Mouse (Mus musculus): ENCODE data around the gene Scn5a. TPM values are rescaled to one million over a fixed set of nuclear protein-coding genes. Genes with fewer than 3 reads are reported as not detected.

Gene Scn5a
- total and polyA plus RNA-seq, 3 experiments = 101 to 173 (median 161) TPM

DNA sequence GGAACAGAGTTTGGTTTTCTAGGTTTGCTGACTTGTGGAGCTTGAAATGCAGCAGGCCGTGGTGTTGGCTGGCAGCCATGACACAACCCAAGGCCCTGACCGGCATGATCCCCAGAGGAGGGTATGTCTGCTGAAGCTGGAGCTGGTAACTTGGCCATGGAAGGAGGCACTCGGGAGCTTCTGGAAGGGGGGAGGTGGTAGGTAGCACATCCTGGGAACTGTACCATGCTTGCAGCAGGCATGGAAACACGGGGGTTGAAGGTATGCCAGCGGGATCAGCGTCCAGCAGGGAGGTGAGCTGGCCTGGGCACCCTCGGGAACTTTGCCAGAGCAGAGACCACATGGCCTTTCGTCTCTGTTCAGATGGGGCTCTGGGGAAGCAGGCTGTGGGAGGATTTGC is 55.5 kb downstream of the Scn5a start:
- H3K79me2 ChIP-seq (replicated peaks; ENCODE audit: control insufficient read depth, insufficient read depth, low read length) = no peaks in the 10 kb centered on the region
- 48% methylated on average over 8 of the region's 8 CpGs for WGBS
- no peaks in the 10 kb centered on the region for H3K36me3 ChIP-seq (ENCODE audit: control insufficient read depth, insufficient read depth, low read length)
- intact Hi-C loops (cut with DNase I) = no loop called here
- no peak overlapping the region for H3K27ac ChIP-seq
- H3K9ac ChIP-seq (ENCODE audit: low read depth, low read length) = no peak overlapping the region
- H3K4me1 ChIP-seq (ENCODE audit: control insufficient read depth, insufficient read depth, low read length) = no peaks in the 10 kb centered on the region
- no peaks in the 10 kb centered on the region for H3K27me3 ChIP-seq (ENCODE audit: control insufficient read depth, insufficient read depth, low read length)
- TF ChIP-seq POLR2A (IDR thresholded peaks at IDR 0.05; ENCODE audit: insufficient read depth, low read depth, low read length) = no peak
- no peak for TF ChIP-seq EP300 (IDR thresholded peaks at IDR 0.05; ENCODE audit: insufficient read depth, low read depth, low read length)
- TF ChIP-seq CTCF (IDR thresholded peaks at IDR 0.05) = no peak
- H3K4me3 ChIP-seq = no peak overlapping the region
- DNase-seq = peak; percentile 55 to 73

DNA sequence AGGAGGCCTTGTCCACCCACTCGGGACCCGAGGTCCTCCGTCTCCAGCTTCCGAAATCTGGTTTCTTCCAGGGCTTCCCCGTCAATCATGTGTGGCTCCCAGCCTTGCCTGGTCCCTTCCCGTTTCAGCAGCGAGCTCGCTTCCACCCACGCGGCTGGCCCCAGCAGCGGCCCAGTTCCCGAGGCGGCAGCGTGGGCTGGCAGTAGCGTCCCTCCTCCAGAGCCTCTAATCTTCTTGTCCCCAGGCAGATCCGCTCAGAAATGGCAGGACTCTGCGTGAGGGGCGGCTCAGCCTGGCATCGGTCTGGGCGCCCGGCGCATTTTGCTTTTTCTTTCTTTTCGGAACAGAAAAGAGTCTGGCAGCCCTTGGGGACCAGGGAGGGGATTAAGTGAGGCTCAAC is 59.7 kb downstream of the Scn5a start:
- Histone ChIP-seq H3K79me2 (replicated peaks; ENCODE audit: control insufficient read depth, insufficient read depth, low read length) (no peaks in the 10 kb centered on the region), H3K9ac (ENCODE audit: low read depth, low read length) (no peak overlapping the region), H3K27ac (no peak overlapping the region), H3K4me3 (no peak overlapping the region), H3K36me3 (ENCODE audit: control insufficient read depth, insufficient read depth, low read length) (no peaks in the 10 kb centered on the region), H3K4me1 (ENCODE audit: control insufficient read depth, insufficient read depth, low read length) (peaks cover 1% of the 10 kb centered on the region; the same call in 1 of the 2 replicates), H3K27me3 (ENCODE audit: control insufficient read depth, insufficient read depth, low read length) (no peaks in the 10 kb centered on the region)
- intact Hi-C loops (cut with DNase I) = loop anchor here (5.0 to 10.0 kb wide), 2 partner anchors 42 to 56 kb away; partner anchors contain the start of gene Scn5a
- WGBS = 49% methylated on average over 23 of the region's 23 CpGs
- TF ChIP-seq EP300 (IDR thresholded peaks at IDR 0.05; ENCODE audit: insufficient read depth, low read depth, low read length) (no peak), POLR2A (IDR thresholded peaks at IDR 0.05; ENCODE audit: insufficient read depth, low read depth, low read length) (no peak), CTCF (IDR thresholded peaks at IDR 0.05) (no peak)
- DNase-seq = no peak

DNA sequence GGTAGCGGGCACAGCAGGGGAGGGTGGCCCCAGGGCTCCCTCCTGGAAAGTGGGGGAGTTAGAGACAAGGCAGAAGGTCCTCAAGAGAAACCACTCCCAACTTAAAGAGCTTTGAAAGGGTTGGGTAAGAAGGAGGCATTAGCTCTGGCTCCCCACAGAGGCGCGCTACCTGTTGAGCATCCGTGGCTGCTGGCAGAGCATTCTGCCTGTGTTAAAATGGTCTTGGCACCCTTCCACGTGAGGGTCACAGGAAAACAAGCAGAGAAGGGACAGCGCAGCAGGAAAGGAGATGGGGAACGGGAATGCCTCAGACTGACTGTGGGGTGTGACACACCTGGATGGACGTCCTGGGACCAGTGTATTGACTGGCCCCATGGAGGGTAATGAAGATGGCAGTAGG is 60.6 kb downstream of the Scn5a start:
- Histone ChIP-seq H3K27me3 (ENCODE audit: control insufficient read depth, insufficient read depth, low read length) (no peaks in the 10 kb centered on the region), H3K9ac (ENCODE audit: low read depth, low read length) (no peak overlapping the region), H3K27ac (no peak overlapping the region; the same call in 1 of the 2 replicates), H3K79me2 (replicated peaks; ENCODE audit: control insufficient read depth, insufficient read depth, low read length) (no peaks in the 10 kb centered on the region), H3K4me3 (no peak overlapping the region), H3K36me3 (ENCODE audit: control insufficient read depth, insufficient read depth, low read length) (no peaks in the 10 kb centered on the region), H3K4me1 (ENCODE audit: control insufficient read depth, insufficient read depth, low read length) (peaks cover 1% of the 10 kb centered on the region; the same call in 1 of the 2 replicates)
- 60% methylated on average over 8 of the region's 8 CpGs for WGBS
- TF ChIP-seq EP300 (IDR thresholded peaks at IDR 0.05; ENCODE audit: insufficient read depth, low read depth, low read length) (no peak), POLR2A (IDR thresholded peaks at IDR 0.05; ENCODE audit: insufficient read depth, low read depth, low read length) (no peak), CTCF (IDR thresholded peaks at IDR 0.05) (no peak)
- no peak for DNase-seq
- intact Hi-C loops (cut with DNase I) = loop anchor here (5.0 to 10.0 kb wide), 2 partner anchors 41 to 57 kb away; partner anchors contain the start of gene Scn5a

DNA sequence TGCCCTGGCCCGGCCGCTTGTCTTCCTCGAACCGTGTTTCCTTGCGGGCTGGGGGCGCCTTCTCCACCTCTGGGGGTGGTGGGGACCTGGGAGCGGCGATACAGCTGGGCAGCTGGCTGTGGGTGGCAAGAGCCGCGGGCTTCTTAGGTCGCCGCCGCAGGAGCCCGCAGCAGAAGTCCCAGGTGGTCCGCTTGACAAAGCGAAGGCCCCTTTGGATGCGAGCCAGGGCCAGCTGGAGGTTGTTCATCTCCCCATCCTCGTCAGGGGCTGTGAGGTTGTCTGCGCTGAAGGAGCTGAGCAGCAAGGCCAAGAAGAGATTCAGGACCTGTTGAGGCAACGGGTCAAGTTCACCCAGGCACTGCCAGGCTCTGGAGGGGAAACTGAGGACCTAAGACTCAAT is 61.3 kb downstream of the Scn5a start:
- Histone ChIP-seq H3K27me3 (ENCODE audit: control insufficient read depth, insufficient read depth, low read length) (no peaks in the 10 kb centered on the region), H3K4me3 (no peak overlapping the region), H3K4me1 (ENCODE audit: control insufficient read depth, insufficient read depth, low read length) (peaks cover 1% of the 10 kb centered on the region; the same call in 1 of the 2 replicates), H3K27ac (peak overlapping the region; percentile 59), H3K9ac (ENCODE audit: low read depth, low read length) (peak overlapping the region; percentile 1; the same call in 1 of the 2 replicates), H3K79me2 (replicated peaks; ENCODE audit: control insufficient read depth, insufficient read depth, low read length) (no peaks in the 10 kb centered on the region), H3K36me3 (ENCODE audit: control insufficient read depth, insufficient read depth, low read length) (no peaks in the 10 kb centered on the region)
- intact Hi-C loops (cut with DNase I) = loop anchor here (5.0 to 10.0 kb wide), 2 partner anchors 40 to 57 kb away; partner anchors contain the start of gene Scn5a
- no peak for DNase-seq
- no peak for TF ChIP-seq EP300 (IDR thresholded peaks at IDR 0.05; ENCODE audit: insufficient read depth, low read depth, low read length)
- TF ChIP-seq POLR2A (IDR thresholded peaks at IDR 0.05; ENCODE audit: insufficient read depth, low read depth, low read length) = no peak
- no peak for TF ChIP-seq CTCF (IDR thresholded peaks at IDR 0.05)
- 33% methylated on average over 20 of the region's 20 CpGs for WGBS

- peak in 1 of 2 experiments; percentile 36 for DNase-seq
- peak overlapping the region; percentile 1; the same call in 1 of the 2 replicates for H3K9ac ChIP-seq (ENCODE audit: low read depth, low read length)
- no peaks in the 10 kb centered on the region for H3K36me3 ChIP-seq (ENCODE audit: control insufficient read depth, insufficient read depth, low read length)
- TF ChIP-seq EP300 (IDR thresholded peaks at IDR 0.05; ENCODE audit: insufficient read depth, low read depth, low read length) = peak; percentile 82
- TF ChIP-seq POLR2A (IDR thresholded peaks at IDR 0.05; ENCODE audit: insufficient read depth, low read depth, low read length) = no peak
- TF ChIP-seq CTCF (IDR thresholded peaks at IDR 0.05) = no peak
- peak overlapping the region; percentile 59; the same call in 1 of the 2 replicates for H3K27ac ChIP-seq
- no peaks in the 10 kb centered on the region for H3K79me2 ChIP-seq (replicated peaks; ENCODE audit: control insufficient read depth, insufficient read depth, low read length)
- H3K27me3 ChIP-seq (ENCODE audit: control insufficient read depth, insufficient read depth, low read length) = no peaks in the 10 kb centered on the region
- peaks cover 1% of the 10 kb centered on the region; the same call in 1 of the 2 replicates for H3K4me1 ChIP-seq (ENCODE audit: control insufficient read depth, insufficient read depth, low read length)
- intact Hi-C loops (cut with DNase I) = loop anchor here (5.0 to 10.0 kb wide), 2 partner anchors 40 to 58 kb away; partner anchors contain the start of gene Scn5a
- WGBS = 33% methylated on average over 5 of the region's 5 CpGs
- no peak overlapping the region for H3K4me3 ChIP-seq
These were observed 62.0 kb downstream of the Scn5a start for GRCm38 (mm10) chr9:119516815-119517214.

DNA sequence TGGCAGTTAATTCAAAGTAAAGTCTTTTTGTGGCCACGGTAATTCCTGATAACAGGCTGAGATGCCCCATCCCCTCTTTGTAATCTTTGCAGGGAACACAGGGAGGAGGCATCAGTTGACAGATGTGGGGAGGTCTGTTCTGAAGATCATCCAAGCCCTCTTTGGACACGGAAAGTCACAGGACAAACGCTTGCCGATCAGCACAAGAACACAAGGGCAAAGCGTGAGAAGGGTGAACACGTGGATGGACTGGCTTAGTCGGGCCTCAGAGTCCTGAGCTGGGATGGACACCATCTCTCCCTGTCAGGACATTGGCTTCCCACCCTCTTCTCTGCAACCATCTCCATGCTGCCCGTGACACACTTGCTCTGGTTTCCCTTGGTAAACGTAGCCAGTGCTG is 63.4 kb downstream of the Scn5a start:
- peaks cover 1% of the 10 kb centered on the region; the same call in 1 of the 2 replicates for H3K4me1 ChIP-seq (ENCODE audit: control insufficient read depth, insufficient read depth, low read length)
- H3K27ac ChIP-seq = peak overlapping the region; percentile 46
- intact Hi-C loops (cut with DNase I) = loop anchor here (5.0 to 10.0 kb wide), 2 partner anchors 38 to 59 kb away; partner anchors contain the start of gene Scn5a
- 67% methylated on average over 9 of the region's 9 CpGs for WGBS
- H3K27me3 ChIP-seq (ENCODE audit: control insufficient read depth, insufficient read depth, low read length) = no peaks in the 10 kb centered on the region
- H3K79me2 ChIP-seq (replicated peaks; ENCODE audit: control insufficient read depth, insufficient read depth, low read length) = no peaks in the 10 kb centered on the region
- peak in 1 of 2 experiments; percentile 31 for DNase-seq
- no peak overlapping the region for H3K9ac ChIP-seq (ENCODE audit: low read depth, low read length)
- TF ChIP-seq POLR2A (IDR thresholded peaks at IDR 0.05; ENCODE audit: insufficient read depth, low read depth, low read length) (no peak), EP300 (IDR thresholded peaks at IDR 0.05; ENCODE audit: insufficient read depth, low read depth, low read length) (peak; percentile 61; the same call in 1 of the 2 replicates), CTCF (IDR thresholded peaks at IDR 0.05) (no peak)
- H3K36me3 ChIP-seq (ENCODE audit: control insufficient read depth, insufficient read depth, low read length) = no peaks in the 10 kb centered on the region
- H3K4me3 ChIP-seq = no peak overlapping the region
